Mouse (Mus musculus): Measurements from ENCODE around the gene Ncoa4.

DNA sequence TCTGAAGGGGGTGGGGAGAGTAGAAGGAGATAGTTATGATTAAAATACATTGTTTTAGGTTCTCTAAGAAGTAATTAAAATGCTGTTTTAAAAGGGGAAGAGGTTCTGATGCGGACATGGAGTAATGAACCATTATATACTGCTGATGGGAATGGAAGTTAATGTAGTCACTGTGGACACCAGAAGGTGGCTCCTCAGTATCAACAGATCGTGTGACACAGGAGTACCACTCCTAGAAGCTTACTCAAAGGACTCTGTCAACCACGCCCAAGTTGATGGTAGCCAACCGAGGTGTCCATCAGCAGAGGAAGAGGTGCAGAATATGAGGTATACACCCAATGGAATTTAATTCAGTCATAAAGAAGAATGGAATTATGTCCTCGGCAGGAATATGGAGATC lies 31.3 kb upstream of the Ncoa4 start:
- no peak for TF ChIP-seq CTCF (IDR thresholded peaks at IDR 0.05; ENCODE audit: extremely low read depth, insufficient read length, insufficient replicate concordance, low read depth, low read length)
- TF ChIP-seq POLR2A (IDR thresholded peaks at IDR 0.05; ENCODE audit: low read depth, low read length) = no peak

Measured in small intestine, adult 2 months (tissue).